Mouse (Mus musculus) cerebellum, adult 2 months (tissue): Measurements from ENCODE around the gene Cnnm1. TPM values are rescaled to one million over a fixed set of nuclear protein-coding genes. Genes with fewer than 3 reads are reported as not detected.

Experiments used
- DNase-seq, 2 experiments: peaks; one replicate each; pipeline ENCODE4 v3.0.0; 2021
- H3K27ac ChIP-seq: fragments of 200-500 bp; 2 replicates; pipeline ENCODE4 v1.5.1; 2012; ENCODE audit warnings: low read length, control low read depth, inconsistent platforms; ENCODE audit not compliant: insufficient read depth
- H3K27me3 ChIP-seq: fragments of 200-500 bp; 2 replicates; pipeline ENCODE4 v1.6.1; 2012; ENCODE audit warnings: inconsistent platforms, mild to moderate bottlenecking, low read length, moderate library complexity; ENCODE audit not compliant: control insufficient read depth, insufficient read depth
- H3K4me1 ChIP-seq: fragments of 200-500 bp; 2 replicates; pipeline ENCODE4 v1.6.1; 2011; ENCODE audit warnings: low read length; ENCODE audit not compliant: control insufficient read depth, insufficient read depth
- H3K4me3 ChIP-seq: fragments of 200-500 bp; replicated peaks from 2 replicates; pipeline ENCODE3; 2011; ENCODE audit warnings: mild to moderate bottlenecking, low read depth, low read length, control low read depth; ENCODE audit not compliant: insufficient read depth
- CTCF ChIP-seq: fragments of 200-500 bp; IDR thresholded peaks from 2 replicates; pipeline ENCODE4 v1.5.1; 2011; ENCODE audit warnings: low read depth, mild to moderate bottlenecking, control low read depth, low read length, moderate library complexity, borderline replicate concordance; ENCODE audit not compliant: insufficient read depth
- POLR2A ChIP-seq: fragments of 200-500 bp; IDR thresholded peaks from 2 replicates; pipeline ENCODE4 v1.6.1; 2011; ENCODE audit warnings: low read length, control low read depth, borderline replicate concordance; ENCODE audit not compliant: insufficient read depth
- WGBS: fragments of 180-500 bp; shearing (Covaris S2); methylation state at CpG from one replicate; pipeline ENCODE4 v1.1.7; 2018; 5-methylcytosine and 5-hydroxymethylcytosine counted together
- polyA plus RNA-seq: library from polyadenylated mRNA; depleted of rRNA; stranded (reverse); fragments of >200 nt; gene quantifications from 2 replicates; pipeline ENCODE4 v1.2.3, GENCODE M21; 2012

Gene Cnnm1
- polyA plus RNA-seq, 1 experiment = 80.2 TPM

GRCm38 (mm10) chr19:43516397-43517035 lies 76.3 kb downstream of the Cnnm1 start:
- Histone ChIP-seq H3K27ac (no peak overlapping the region), H3K4me3 (no peak overlapping the region), H3K27me3 (no peaks in the 10 kb centered on the region), H3K4me1 (peaks cover 15% of the 10 kb centered on the region)
- TF ChIP-seq POLR2A (no peak), CTCF (no peak)
- DNase-seq = no peak
- 53% methylated on average over 14 of the region's 14 CpGs for WGBS

GRCm38 (mm10) chr19:43517320-43517719 lies 77.1 kb downstream of the Cnnm1 start:
- no peak for DNase-seq
- peaks cover 15% of the 10 kb centered on the region for H3K4me1 ChIP-seq
- H3K4me3 ChIP-seq = no peak overlapping the region
- no peak overlapping the region for H3K27ac ChIP-seq
- 64% methylated on average over 6 of the region's 6 CpGs for WGBS
- H3K27me3 ChIP-seq = no peaks in the 10 kb centered on the region
- TF ChIP-seq POLR2A (no peak), CTCF (no peak)

GRCm38 (mm10) chr19:43517808-43518207 lies 77.6 kb downstream of the Cnnm1 start:
- TF ChIP-seq CTCF (no peak), POLR2A (no peak)
- no peak overlapping the region for H3K27ac ChIP-seq
- no peaks in the 10 kb centered on the region for H3K27me3 ChIP-seq
- DNase-seq = no peak
- 36% methylated on average over 7 of the region's 7 CpGs for WGBS
- no peak overlapping the region for H3K4me3 ChIP-seq
- H3K4me1 ChIP-seq = peaks cover 15% of the 10 kb centered on the region

- WGBS = 79% methylated on average over 7 of the region's 7 CpGs
- H3K27ac ChIP-seq = no peak overlapping the region
- no peak overlapping the region for H3K4me3 ChIP-seq
- TF ChIP-seq CTCF (no peak), POLR2A (no peak)
- H3K27me3 ChIP-seq = no peaks in the 10 kb centered on the region
- peaks cover 15% of the 10 kb centered on the region for H3K4me1 ChIP-seq
- DNase-seq = no peak
These were observed 78.0 kb downstream of the Cnnm1 start for GRCm38 (mm10) chr19:43518261-43518660.

- no peak for DNase-seq
- no peak overlapping the region for H3K4me3 ChIP-seq
These were observed 79.0 kb downstream of the Cnnm1 start for GRCm38 (mm10) chr19:43519226-43519625.

GRCm38 (mm10) chr19:43520402-43520801 lies 80.2 kb downstream of the Cnnm1 start:
- H3K27me3 ChIP-seq = no peaks in the 10 kb centered on the region
- peaks cover 15% of the 10 kb centered on the region for H3K4me1 ChIP-seq
- peak overlapping the region; percentile 14 for H3K4me3 ChIP-seq
- DNase-seq = no peak
- TF ChIP-seq CTCF = no peak
- no peak for TF ChIP-seq POLR2A
- no peak overlapping the region for H3K27ac ChIP-seq
- 62% methylated on average over 9 of the region's 10 CpGs for WGBS

More at GRCm38 (mm10) chr19:43519226-43519625, 79.0 kb downstream of the Cnnm1 start:
- WGBS = 38% methylated on average over 10 of the region's 10 CpGs
- no peak overlapping the region for H3K27ac ChIP-seq
- H3K27me3 ChIP-seq = no peaks in the 10 kb centered on the region
- peaks cover 15% of the 10 kb centered on the region for H3K4me1 ChIP-seq
- TF ChIP-seq CTCF (no peak), POLR2A (no peak)

- DNase-seq = no peak
- H3K4me3 ChIP-seq = no peak overlapping the region
- WGBS = 36% methylated on average over 8 of the region's 8 CpGs
- H3K27ac ChIP-seq = no peak overlapping the region; the same call in 1 of the 2 replicates
- no peaks in the 10 kb centered on the region for H3K27me3 ChIP-seq
- peaks cover 12% of the 10 kb centered on the region for H3K4me1 ChIP-seq
- TF ChIP-seq CTCF (no peak), POLR2A (no peak)
These were observed 81.1 kb downstream of the Cnnm1 start for GRCm38 (mm10) chr19:43521362-43521761.

- WGBS = 42% methylated on average over 9 of the region's 9 CpGs
- no peak for DNase-seq
- Histone ChIP-seq H3K4me1 (peaks cover 11% of the 10 kb centered on the region), H3K27ac (no peak overlapping the region), H3K27me3 (no peaks in the 10 kb centered on the region), H3K4me3 (peak overlapping the region; percentile 30)
- no peak for TF ChIP-seq POLR2A
- TF ChIP-seq CTCF = no peak
These were observed 81.8 kb downstream of the Cnnm1 start for GRCm38 (mm10) chr19:43521996-43522395.

GRCm38 (mm10) chr19:43523551-43523950 lies 83.3 kb downstream of the Cnnm1 start:
- TF ChIP-seq POLR2A (no peak), CTCF (no peak)
- no peaks in the 10 kb centered on the region for H3K27me3 ChIP-seq
- H3K4me1 ChIP-seq = peaks cover 5% of the 10 kb centered on the region; the same call in 1 of the 2 replicates
- DNase-seq = peak; percentile 48 to 57
- H3K27ac ChIP-seq = peak overlapping the region; percentile 42
- H3K4me3 ChIP-seq = peak overlapping the region; percentile 73
- 2% methylated on average over 12 of the region's 12 CpGs for WGBS
